Mouse (Mus musculus) regulatory T cell (primary cell): ENCODE measurements around the gene Adgra1.

ENCODE experiments used
- in situ Hi-C: fragments of 300-600 bp; cut with MboI, MseI; formaldehyde crosslinking; loops from one replicate; pipeline ENCODE4 v1.15.1; 2025; ENCODE audit warnings: high pct_unique_total_duplicates

The Adgra1 gene

GRCm38 (mm10) chr7:139850152-139850551 lies 16.2 kb downstream of the Adgra1 start:
- in situ Hi-C loops: no loop called here

GRCm38 (mm10) chr7:139850677-139851076 lies 16.7 kb downstream of the Adgra1 start:
- in situ Hi-C loops: no loop called here

- in situ Hi-C loops: no loop called here
These were observed 17.1 kb downstream of the Adgra1 start for GRCm38 (mm10) chr7:139851098-139851497.

- in situ Hi-C loops: no loop called here
These were observed 21.3 kb downstream of the Adgra1 start for GRCm38 (mm10) chr7:139855261-139855660.

GRCm38 (mm10) chr7:139861411-139861810 lies 27.4 kb downstream of the Adgra1 start:
- in situ Hi-C loops: loop anchor here (5.0 kb wide), 1 partner anchor 159 kb away; no protein-coding TSS in a partner anchor

- in situ Hi-C loops: loop anchor here (5.0 kb wide), 1 partner anchor 161 kb away; no protein-coding TSS in a partner anchor
These were observed 29.1 kb downstream of the Adgra1 start for GRCm38 (mm10) chr7:139863076-139863475.

GRCm38 (mm10) chr7:139864253-139864652 lies 30.3 kb downstream of the Adgra1 start:
- in situ Hi-C loops: loop anchor here (5.0 kb wide), 1 partner anchor 162 kb away; no protein-coding TSS in a partner anchor

GRCm38 (mm10) chr7:139864871-139865270 lies 30.9 kb downstream of the Adgra1 start:
- in situ Hi-C loops: loop anchor here (5.0 kb wide), 1 partner anchor 163 kb away; no protein-coding TSS in a partner anchor

GRCm38 (mm10) chr7:139871014-139871413 lies 37.0 kb downstream of the Adgra1 start:
- in situ Hi-C loops: no loop called here

GRCm38 (mm10) chr7:139877167-139877792 lies 43.3 kb downstream of the Adgra1 start:
- in situ Hi-C loops: no loop called here

- in situ Hi-C loops: no loop called here
These were observed 44.1 kb downstream of the Adgra1 start for GRCm38 (mm10) chr7:139878122-139878521.

- in situ Hi-C loops: no loop called here
These were observed 44.6 kb downstream of the Adgra1 start for GRCm38 (mm10) chr7:139878621-139879020.

- in situ Hi-C loops: no loop called here
These were observed 49.6 kb downstream of the Adgra1 start for GRCm38 (mm10) chr7:139883545-139883944.

GRCm38 (mm10) chr7:139891779-139892178 lies 57.8 kb downstream of the Adgra1 start:
- in situ Hi-C loops: no loop called here

- in situ Hi-C loops: no loop called here
These were observed 60.9 kb downstream of the Adgra1 start, which contains the start of gene Kndc1 for GRCm38 (mm10) chr7:139894655-139895557. Gene Kndc1, plus strand, starts transcription at chr7:139894696.

- in situ Hi-C loops: no loop called here
These were observed 62.3 kb downstream of the Adgra1 start for GRCm38 (mm10) chr7:139896271-139896670.

GRCm38 (mm10) chr7:139896796-139897195 lies 62.8 kb downstream of the Adgra1 start:
- in situ Hi-C loops: no loop called here

GRCm38 (mm10) chr7:139898606-139899005 lies 64.6 kb downstream of the Adgra1 start:
- in situ Hi-C loops: no loop called here

GRCm38 (mm10) chr7:139899505-139899904 lies 65.5 kb downstream of the Adgra1 start:
- in situ Hi-C loops: no loop called here

- in situ Hi-C loops: loop anchor here (10.0 kb wide), 1 partner anchor 884 kb away; the partner anchor contains the start of gene Syce1
These were observed 66.5 kb downstream of the Adgra1 start for GRCm38 (mm10) chr7:139900456-139900855.

- in situ Hi-C loops: loop anchor here (10.0 kb wide), 1 partner anchor 884 kb away; the partner anchor contains the start of gene Syce1
These were observed 66.9 kb downstream of the Adgra1 start for GRCm38 (mm10) chr7:139900896-139901295.

- in situ Hi-C loops: loop anchor here (10.0 kb wide), 1 partner anchor 883 kb away; the partner anchor contains the start of gene Syce1
These were observed 68.0 kb downstream of the Adgra1 start for GRCm38 (mm10) chr7:139901981-139902380.
